Mouse (Mus musculus) forebrain, postnatal 0 days (tissue): ENCODE measurements around the gene Pde7b. TPM values are rescaled to one million over a fixed set of nuclear protein-coding genes. Genes with fewer than 3 reads are reported as not detected.
"Not testable (repeated sequence)": the region's sequence is repeated elsewhere in the genome, so short reads cannot be mapped to it uniquely, and the experiment has no call there.

Experiments used
- ATAC-seq: fragments of 200-750 bp; cut with Nextera tagmentation; 2 replicates; pipeline ENCODE4 v1.8.0; 2017; ENCODE audit warnings: mild to moderate bottlenecking, moderate library complexity
- DNase-seq: peaks from one replicate; pipeline ENCODE4 v3.0.0-alpha.2; 2015
- H3K27ac ChIP-seq: fragments of 300-500 bp; sonication (generic); 2 replicates; pipeline ENCODE4 v1.5.1; 2014; ENCODE audit warnings: low read depth, mild to moderate bottlenecking, antibody characterized with exemption, low read length, moderate library complexity, mixed read lengths
- H3K27me3 ChIP-seq: fragments of 300-500 bp; sonication (generic); 2 replicates; pipeline ENCODE4 v1.6.1; 2014; ENCODE audit warnings: mild to moderate bottlenecking, low read length, mixed read lengths; ENCODE audit not compliant: insufficient read depth
- H3K36me3 ChIP-seq: fragments of 300-500 bp; sonication (generic); 2 replicates; pipeline ENCODE4 v1.6.1; 2014; ENCODE audit warnings: mild to moderate bottlenecking, moderate library complexity; ENCODE audit not compliant: insufficient read depth
- H3K4me1 ChIP-seq: fragments of 300-500 bp; sonication (generic); 2 replicates; pipeline ENCODE4 v1.6.1; 2014; ENCODE audit warnings: antibody characterized with exemption; ENCODE audit not compliant: insufficient read depth
- H3K4me2 ChIP-seq: fragments of 300-500 bp; sonication (generic); 2 replicates; pipeline ENCODE4 v1.6.1; 2014; ENCODE audit warnings: low read depth, mild to moderate bottlenecking, moderate library complexity
- H3K4me3 ChIP-seq: fragments of 300-500 bp; sonication (generic); 2 replicates; pipeline ENCODE4 v1.5.1; 2014; ENCODE audit warnings: low read depth, low read length, mixed read lengths
- H3K9ac ChIP-seq: fragments of 300-500 bp; sonication (generic); 2 replicates; pipeline ENCODE4 v1.6.1; 2014; ENCODE audit warnings: mild to moderate bottlenecking
- H3K9me3 ChIP-seq: fragments of 300-500 bp; sonication (generic); 2 replicates; pipeline ENCODE4 v1.6.1; 2016; ENCODE audit warnings: low read length
- CTCF ChIP-seq: sonication (generic); IDR thresholded peaks from 2 replicates; pipeline ENCODE4 v1.5.1; 2016; ENCODE audit warnings: antibody characterized with exemption, control low read depth, low read depth
- WGBS: fragments of 180-500 bp; shearing (Covaris S2); extraction: QIAGEN DNeasy Blood & Tissue Kit; methylation state at CpG from one replicate; pipeline ENCODE4 v1.1.7; 2014; 5-methylcytosine and 5-hydroxymethylcytosine counted together
- polyA plus RNA-seq: library from polyadenylated mRNA; unstranded; fragments of >200 nt; fragmentation: Nextera tagmentation; extraction: Ambion mirVana; gene quantifications from 2 replicates; pipeline ENCODE4 v1.2.1, GENCODE M21; 2015
- total RNA-seq: library from RNA; depleted of rRNA; stranded (reverse); fragments of >200 nt; gene quantifications from 2 replicates; pipeline ENCODE4 v1.2.3, GENCODE M21; 2014

The Pde7b gene
- total and polyA plus RNA-seq, 2 experiments from 2014 or later, result 2.4 to 9.4 TPM

DNA sequence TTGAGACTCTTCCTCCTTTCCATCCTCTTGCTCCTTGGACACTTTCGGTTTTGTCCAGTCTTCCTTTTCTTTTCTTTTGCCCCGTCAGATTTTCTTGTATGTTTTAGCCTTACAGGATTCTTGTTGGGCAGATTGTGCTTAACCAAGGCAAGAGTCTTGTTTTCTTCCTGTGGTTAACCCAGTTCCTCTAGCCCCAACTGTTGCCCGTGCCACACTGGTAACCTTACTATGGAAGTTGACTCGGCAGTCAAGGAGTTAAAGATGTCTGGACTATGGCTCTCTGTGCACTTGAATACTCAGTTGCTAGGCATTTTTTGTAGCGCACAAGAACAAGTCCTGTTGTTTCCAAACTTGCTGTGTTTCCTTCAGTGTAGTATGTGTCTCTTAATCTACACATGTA is 193.0 kb downstream of the Pde7b start:
- Histone ChIP-seq H3K36me3 (no peaks in the 10 kb centered on the region), H3K4me2 (no peak overlapping the region), H3K27ac (no peak overlapping the region), H3K9ac (no peak overlapping the region), H3K27me3 (no peaks in the 10 kb centered on the region), H3K4me1 (peaks cover 4% of the 10 kb centered on the region; the same call in 1 of the 2 replicates), H3K4me3 (no peak overlapping the region), H3K9me3 (no peaks in the 10 kb centered on the region)
- ATAC-seq (no peak), DNase-seq (no peak)
- no peak for TF ChIP-seq CTCF
- WGBS, result 86% methylated on average over 5 of the region's 5 CpGs

DNA sequence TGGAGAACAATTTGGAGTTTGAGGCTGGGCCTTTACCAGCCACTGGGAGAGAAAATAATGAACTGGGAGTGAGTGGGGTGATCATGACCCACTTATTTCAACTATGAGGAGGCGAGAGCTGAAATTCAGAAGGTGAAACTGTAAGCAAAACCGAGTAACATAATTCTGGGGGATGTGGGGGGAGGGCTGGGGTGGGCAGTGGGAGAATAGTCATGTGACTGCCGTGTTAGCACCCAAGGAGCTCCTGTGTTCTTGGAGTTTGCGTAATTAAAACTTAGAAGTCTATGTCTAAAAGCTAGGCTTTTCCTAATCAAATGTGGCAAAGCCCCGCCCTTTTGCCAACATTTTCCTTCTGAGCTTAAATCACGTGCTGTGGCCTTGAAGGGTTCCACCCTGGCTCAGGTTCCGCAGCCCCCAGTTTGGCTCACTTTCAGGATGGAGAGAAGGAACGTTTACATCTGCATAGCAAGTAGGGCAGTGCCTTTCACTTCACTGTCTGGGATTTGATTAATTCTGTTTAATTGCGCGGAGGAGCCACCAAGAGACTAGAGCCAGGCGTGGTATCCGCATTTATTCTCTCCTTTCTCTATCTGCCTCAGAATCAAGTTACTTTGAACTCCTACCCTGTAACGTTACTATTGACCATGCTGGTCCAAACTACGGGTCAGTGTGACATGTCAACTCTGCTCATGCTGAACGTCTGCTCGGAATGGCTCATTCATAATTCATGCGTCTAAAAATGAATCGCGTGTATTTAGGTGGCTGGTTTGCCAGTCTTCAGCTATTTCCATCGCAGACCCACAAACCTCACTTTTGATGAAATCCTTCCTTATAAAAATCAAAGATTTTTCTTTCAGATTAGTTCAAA is 196.1 kb downstream of the Pde7b start:
- WGBS, result 28% methylated on average over 20 of the region's 20 CpGs
- DNase-seq, result peak; percentile 74

DNA sequence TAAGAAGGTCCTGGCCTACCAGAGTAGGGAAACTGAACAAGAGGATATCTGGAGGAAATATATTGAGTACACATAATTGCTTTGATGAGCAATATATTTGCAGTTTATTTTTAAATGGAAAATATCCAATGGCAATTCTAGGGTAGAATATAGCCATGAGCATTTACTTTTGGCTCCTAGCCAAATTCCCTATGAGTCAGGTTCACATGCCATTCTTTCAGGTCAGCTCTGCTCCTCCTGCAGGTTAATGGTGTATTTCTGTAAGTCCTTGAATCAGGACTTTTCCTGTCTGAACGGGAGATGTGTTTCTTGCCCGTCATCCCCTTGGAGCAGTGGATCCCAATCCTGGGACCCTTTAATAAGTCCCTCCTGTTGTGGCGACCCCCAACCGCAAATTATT is 197.1 kb downstream of the Pde7b start:
- H3K9ac ChIP-seq, result no peak overlapping the region
- ATAC-seq, result no peak

More for the DNA sequence above, 196.1 kb downstream of the Pde7b start:
- peaks cover 4% of the 10 kb centered on the region; the same call in 1 of the 2 replicates for H3K4me1 ChIP-seq
- peak; percentile 91 for ATAC-seq
- peak overlapping the region; percentile 8; the same call in 1 of the 2 replicates for H3K4me3 ChIP-seq
- no peak overlapping the region for H3K9ac ChIP-seq
- H3K9me3 ChIP-seq, result no peaks in the 10 kb centered on the region
- peak overlapping the region; percentile 38 for H3K4me2 ChIP-seq
- no peaks in the 10 kb centered on the region for H3K27me3 ChIP-seq
- TF ChIP-seq CTCF, result no peak
- H3K36me3 ChIP-seq, result no peaks in the 10 kb centered on the region
- H3K27ac ChIP-seq, result peak overlapping the region; percentile 69; the same call in 1 of the 2 replicates

DNA sequence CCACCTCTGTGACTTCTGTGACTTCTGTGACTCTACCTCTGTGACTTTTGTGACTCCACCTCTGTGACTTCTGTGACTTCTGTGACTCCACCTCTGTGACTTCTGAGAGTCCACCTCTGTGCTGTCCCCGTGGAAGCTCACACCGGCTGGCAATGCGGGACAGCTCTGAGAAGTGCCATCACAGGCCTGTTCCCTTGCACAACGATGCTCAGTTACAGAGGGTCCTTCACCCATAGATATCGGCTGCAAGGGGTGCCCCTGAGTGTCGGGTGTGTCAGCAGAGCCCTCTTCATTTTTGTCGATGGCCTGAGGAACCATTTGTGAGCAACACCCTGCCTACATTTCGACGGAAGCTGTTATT is 206.4 kb downstream of the Pde7b start:
- no peak for ATAC-seq
- no peak for TF ChIP-seq CTCF
- 93% methylated on average over 9 of the region's 9 CpGs for WGBS

More for the DNA sequence above, 197.1 kb downstream of the Pde7b start:
- TF ChIP-seq CTCF, result no peak
- 88% methylated on average over 4 of the region's 4 CpGs for whole genome bisulfite sequencing
- no peaks in the 10 kb centered on the region for H3K27me3 ChIP-seq
- no peaks in the 10 kb centered on the region for H3K9me3 ChIP-seq
- H3K4me3 ChIP-seq, result no peak overlapping the region
- no peak overlapping the region for H3K4me2 ChIP-seq
- no peaks in the 10 kb centered on the region for H3K36me3 ChIP-seq
- H3K27ac ChIP-seq, result no peak overlapping the region
- peaks cover 4% of the 10 kb centered on the region; the same call in 1 of the 2 replicates for H3K4me1 ChIP-seq
- no peak for DNase-seq

DNA sequence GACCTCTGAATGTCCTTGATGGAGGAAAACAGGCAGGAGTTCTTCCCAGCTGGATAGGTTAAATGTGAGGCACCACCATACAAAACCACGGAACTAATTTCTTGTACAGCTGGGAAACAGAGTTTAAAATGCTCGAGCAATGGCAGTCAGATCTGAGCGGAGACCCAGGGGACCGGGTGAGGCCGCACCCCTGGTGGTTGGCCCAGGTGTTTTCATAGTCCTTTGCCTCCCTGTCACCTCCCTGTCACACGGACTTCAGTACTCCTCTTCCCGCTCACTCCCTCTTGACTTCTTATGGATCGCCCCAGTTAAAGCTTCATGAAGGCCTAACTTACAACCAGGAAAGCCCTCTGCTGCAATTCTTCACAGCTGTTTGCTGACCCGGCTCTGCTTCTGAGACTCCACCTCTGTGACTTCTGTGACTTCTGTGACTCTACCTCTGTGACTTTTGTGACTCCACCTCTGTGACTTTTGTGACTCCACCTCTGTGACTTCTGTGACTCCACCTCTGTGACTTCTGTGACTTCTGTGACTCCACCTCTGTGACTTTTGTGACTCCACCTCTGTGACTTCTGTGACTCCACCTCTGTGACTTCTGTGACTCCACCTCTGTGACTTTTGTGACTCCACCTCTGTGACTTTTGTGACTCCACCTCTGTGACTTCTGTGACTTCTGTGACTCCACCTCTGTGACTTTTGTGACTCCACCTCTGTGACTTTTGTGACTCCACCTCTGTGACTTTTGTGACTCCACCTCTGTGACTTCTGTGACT is 206.9 kb downstream of the Pde7b start:
- H3K27ac ChIP-seq, H3K4me1 ChIP-seq, H3K9ac ChIP-seq, DNase-seq, ATAC-seq, H3K4me2 ChIP-seq, H3K9me3 ChIP-seq, H3K36me3 ChIP-seq, H3K4me3 ChIP-seq, H3K27me3 ChIP-seq: not testable (repeated sequence)
- 81% methylated on average over 9 of the region's 9 CpGs for WGBS

More for the DNA sequence above, 206.4 kb downstream of the Pde7b start:
- H3K4me3 ChIP-seq, result no peak overlapping the region
- H3K9me3 ChIP-seq, result no peaks in the 10 kb centered on the region
- no peak overlapping the region for H3K27ac ChIP-seq
- H3K36me3 ChIP-seq, result no peaks in the 10 kb centered on the region
- H3K4me2 ChIP-seq, result no peak overlapping the region
- no peak overlapping the region for H3K9ac ChIP-seq
- no peak for DNase-seq
- H3K4me1 ChIP-seq, result no peaks in the 10 kb centered on the region
- no peaks in the 10 kb centered on the region for H3K27me3 ChIP-seq

DNA sequence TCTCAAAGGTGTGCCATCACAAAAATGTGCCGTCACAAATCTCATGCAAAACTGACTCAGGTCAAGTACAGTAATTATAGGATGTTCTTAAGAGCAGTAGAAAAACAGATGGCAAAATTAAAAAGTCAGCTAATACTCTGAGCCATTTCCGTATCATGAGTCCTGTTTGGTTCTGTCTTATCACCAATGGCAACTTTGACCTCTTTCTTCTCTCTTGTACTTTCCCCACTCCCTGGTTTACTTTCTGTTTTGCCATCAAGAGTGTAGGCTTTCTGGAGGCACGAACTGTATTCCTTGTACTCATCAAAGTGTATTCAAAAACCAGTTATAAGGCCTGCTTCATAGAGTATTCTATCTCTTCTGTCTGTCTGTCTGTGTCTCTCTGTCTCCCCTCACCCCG is 211.0 kb downstream of the Pde7b start:
- no peaks in the 10 kb centered on the region for H3K27me3 ChIP-seq
- H3K4me1 ChIP-seq, result no peaks in the 10 kb centered on the region
- no peaks in the 10 kb centered on the region for H3K9me3 ChIP-seq
- H3K4me2 ChIP-seq, result no peak overlapping the region
- no peak overlapping the region for H3K9ac ChIP-seq
- no peak overlapping the region for H3K4me3 ChIP-seq
- no peak for ATAC-seq
- no peaks in the 10 kb centered on the region for H3K36me3 ChIP-seq
- DNase-seq, result no peak
- TF ChIP-seq CTCF, result no peak
- H3K27ac ChIP-seq, result no peak overlapping the region
- WGBS, result 86% methylated on average over 4 of the region's 4 CpGs

DNA sequence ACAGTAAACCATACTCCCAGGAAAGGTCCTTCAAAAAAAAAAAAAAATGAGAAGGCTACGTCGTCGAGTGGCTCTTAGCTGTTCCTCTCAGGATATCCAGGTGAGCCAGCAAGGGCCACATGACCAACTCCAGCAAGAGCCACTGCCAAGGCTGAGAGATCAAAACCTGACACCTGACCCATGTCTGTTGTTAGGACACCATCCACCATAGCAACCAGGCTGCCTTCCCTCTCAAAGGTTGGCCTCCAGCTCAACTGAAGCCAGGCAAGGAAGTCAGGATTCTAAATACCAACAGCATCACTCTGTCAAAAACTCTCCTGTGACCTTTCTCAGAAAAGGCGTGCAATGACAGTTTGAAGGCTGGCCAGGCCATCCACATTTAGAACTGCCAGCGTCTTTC is 211.4 kb downstream of the Pde7b start:
- Histone ChIP-seq H3K36me3 (no peaks in the 10 kb centered on the region), H3K4me1 (no peaks in the 10 kb centered on the region), H3K27me3 (no peaks in the 10 kb centered on the region), H3K9me3 (no peaks in the 10 kb centered on the region), H3K4me3 (no peak overlapping the region), H3K27ac (no peak overlapping the region), H3K9ac (no peak overlapping the region), H3K4me2 (no peak overlapping the region)
- ATAC-seq (no peak), DNase-seq (no peak)
- no peak for TF ChIP-seq CTCF
- WGBS, result 97% methylated on average over 5 of the region's 5 CpGs
